Mouse (Mus musculus) heart, embryonic 11.5 days (tissue): Measurements from ENCODE around the gene Dlg2. TPM values are rescaled to one million over a fixed set of nuclear protein-coding genes. Genes with fewer than 3 reads are reported as not detected.

Experiments used
- ATAC-seq: fragments of 200-750 bp; cut with Nextera tagmentation; replicated peaks from 2 replicates; pipeline ENCODE4 v1.8.0; 2017; ENCODE audit warnings: moderate library complexity; ENCODE audit not compliant: insufficient number of reproducible peaks, low FRiP score, low TSS enrichment
- H3K27ac ChIP-seq: fragments of 300-500 bp; sonication (generic); 2 replicates; pipeline ENCODE4 v1.5.1; 2014; ENCODE audit warnings: mild to moderate bottlenecking, low read depth, low read length
- H3K27me3 ChIP-seq: fragments of 300-500 bp; sonication (generic); 2 replicates; pipeline ENCODE4 v1.6.1; 2014; ENCODE audit warnings: mild to moderate bottlenecking, low read length, mixed read lengths; ENCODE audit not compliant: control insufficient read depth, insufficient read depth
- H3K36me3 ChIP-seq: fragments of 300-500 bp; sonication (generic); 2 replicates; pipeline ENCODE4 v1.6.1; 2014; ENCODE audit warnings: mild to moderate bottlenecking, low read length, moderate library complexity, mixed read lengths; ENCODE audit not compliant: control insufficient read depth, insufficient read depth
- H3K4me1 ChIP-seq: fragments of 300-500 bp; sonication (generic); 2 replicates; pipeline ENCODE4 v1.6.1; 2014; ENCODE audit warnings: low read length; ENCODE audit not compliant: control insufficient read depth, insufficient read depth
- H3K4me2 ChIP-seq: fragments of 300-500 bp; sonication (generic); 2 replicates; pipeline ENCODE4 v1.6.1; 2014; ENCODE audit warnings: mild to moderate bottlenecking, moderate library complexity
- H3K4me3 ChIP-seq: fragments of 300-500 bp; sonication (generic); 2 replicates; pipeline ENCODE4 v1.5.1; 2014; ENCODE audit warnings: low read depth, low read length
- H3K9ac ChIP-seq: fragments of 300-500 bp; sonication (generic); 2 replicates; pipeline ENCODE4 v1.6.1; 2014; ENCODE audit warnings: mild to moderate bottlenecking, low read depth, low read length, moderate library complexity
- H3K9me3 ChIP-seq: fragments of 300-500 bp; sonication (generic); replicated peaks from 2 replicates; pipeline ENCODE4 v1.6.1; 2016; ENCODE audit warnings: low read length; ENCODE audit not compliant: control insufficient read depth
- WGBS: fragments of 180-500 bp; shearing (Covaris S2); extraction: QIAGEN DNeasy Blood & Tissue Kit; methylation state at CpG from one replicate; pipeline ENCODE4 v1.1.7; 2014; ENCODE audit not compliant: insufficient replicate concordance; 5-methylcytosine and 5-hydroxymethylcytosine counted together
- polyA plus RNA-seq: library from polyadenylated mRNA; unstranded; fragments of >200 nt; fragmentation: Nextera tagmentation; extraction: Ambion mirVana; gene quantifications from 2 replicates; pipeline ENCODE4 v1.2.1, GENCODE M21; 2014

The Dlg2 gene
- polyA plus RNA-seq, 1 experiment from 2014 or later = 8.5 TPM

GRCm38 (mm10) chr7:91397827-91398226 lies 921.4 kb downstream of the Dlg2 start:
- Histone ChIP-seq H3K4me1 (no peaks in the 10 kb centered on the region), H3K36me3 (no peaks in the 10 kb centered on the region), H3K27me3 (no peaks in the 10 kb centered on the region), H3K4me2 (no peak overlapping the region), H3K9me3 (no peaks in the 10 kb centered on the region), H3K27ac (no peak overlapping the region), H3K9ac (no peak overlapping the region), H3K4me3 (no peak overlapping the region)
- WGBS = 47% methylated on average over 3 of the region's 3 CpGs
- no peak for ATAC-seq

DNA sequence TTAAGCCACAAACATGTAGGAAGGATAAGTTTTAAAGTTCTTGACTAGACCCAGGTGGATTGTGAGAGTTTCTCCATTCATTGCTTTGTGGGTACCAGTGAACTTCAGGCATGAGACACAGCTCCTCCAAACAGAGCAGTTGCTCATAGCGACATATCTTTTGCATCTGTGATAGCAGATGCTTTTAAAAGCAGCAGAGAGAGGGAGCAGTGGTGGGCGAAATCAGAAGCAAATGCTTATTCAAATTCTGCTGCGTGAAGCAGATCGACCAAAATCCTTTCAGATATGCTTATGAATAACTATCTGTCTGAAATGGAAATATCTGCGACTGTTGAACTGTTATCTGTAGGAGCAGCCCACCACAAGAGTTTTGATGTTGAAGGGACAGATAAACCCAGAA lies 935.6 kb downstream of the Dlg2 start:
- Histone ChIP-seq H3K4me1 (no peaks in the 10 kb centered on the region), H3K9me3 (no peaks in the 10 kb centered on the region), H3K4me2 (no peak overlapping the region), H3K27me3 (no peaks in the 10 kb centered on the region), H3K27ac (no peak overlapping the region), H3K4me3 (no peak overlapping the region), H3K36me3 (no peaks in the 10 kb centered on the region), H3K9ac (no peak overlapping the region)
- ATAC-seq = no peak
- WGBS = 68% methylated on average over 5 of the region's 5 CpGs

DNA sequence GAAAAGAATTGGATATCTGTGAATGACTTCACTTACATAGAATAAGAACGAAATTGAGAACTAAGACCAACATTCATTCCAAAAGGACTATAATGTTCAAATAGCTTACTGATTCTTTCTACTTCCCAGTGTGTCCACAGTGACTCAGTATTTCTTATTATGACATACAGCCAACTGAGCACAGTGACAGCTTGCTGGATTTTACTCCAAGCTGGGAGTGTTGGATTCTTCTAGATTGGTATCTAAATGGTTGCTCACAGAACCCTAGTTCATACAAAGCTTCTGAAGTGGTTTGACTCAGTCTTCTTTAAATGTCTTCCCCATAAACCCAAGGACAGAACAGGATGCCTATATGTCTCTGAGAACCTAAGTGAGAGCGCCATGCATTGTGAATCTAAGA lies 937.7 kb downstream of the Dlg2 start:
- H3K27ac ChIP-seq = no peak overlapping the region
- no peak for ATAC-seq

GRCm38 (mm10) chr7:91414749-91415148 lies 938.3 kb downstream of the Dlg2 start:
- Histone ChIP-seq H3K9ac (no peak overlapping the region), H3K4me3 (no peak overlapping the region), H3K27ac (no peak overlapping the region), H3K4me1 (no peaks in the 10 kb centered on the region), H3K27me3 (no peaks in the 10 kb centered on the region), H3K36me3 (no peaks in the 10 kb centered on the region), H3K4me2 (no peak overlapping the region), H3K9me3 (no peaks in the 10 kb centered on the region)
- 76% methylated on average over 2 of the region's 2 CpGs for WGBS
- no peak for ATAC-seq

More for the DNA sequence above, 937.7 kb downstream of the Dlg2 start:
- Histone ChIP-seq H3K9me3 (no peaks in the 10 kb centered on the region), H3K27me3 (no peaks in the 10 kb centered on the region), H3K4me2 (no peak overlapping the region), H3K4me1 (no peaks in the 10 kb centered on the region), H3K36me3 (no peaks in the 10 kb centered on the region), H3K9ac (no peak overlapping the region), H3K4me3 (no peak overlapping the region)
- 64% methylated on average over 2 of the region's 2 CpGs for WGBS

DNA sequence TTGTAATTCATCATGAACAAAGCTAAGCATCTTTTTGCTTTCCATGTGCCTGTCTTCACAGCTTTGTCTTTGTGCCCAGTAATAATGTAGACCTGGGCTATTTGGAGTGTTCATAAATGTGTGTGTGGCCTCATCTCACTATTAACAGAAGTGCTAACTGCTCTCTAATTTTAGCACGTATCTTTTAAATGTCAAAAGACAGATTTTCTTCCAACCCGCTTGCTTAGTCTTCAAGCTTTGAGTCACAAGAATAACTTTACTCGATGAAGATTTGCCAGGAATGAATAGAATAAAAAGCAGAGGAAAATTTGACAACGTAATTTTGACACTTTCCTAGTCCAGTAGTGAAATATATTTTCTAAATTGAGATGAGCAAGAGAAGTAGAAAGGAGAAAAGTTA lies 943.7 kb downstream of the Dlg2 start:
- 83% methylated on average over 4 of the region's 4 CpGs for WGBS
- Histone ChIP-seq H3K27ac (no peak overlapping the region), H3K9me3 (no peaks in the 10 kb centered on the region), H3K27me3 (no peaks in the 10 kb centered on the region), H3K4me3 (no peak overlapping the region), H3K36me3 (no peaks in the 10 kb centered on the region), H3K9ac (no peak overlapping the region), H3K4me1 (no peaks in the 10 kb centered on the region), H3K4me2 (no peak overlapping the region)
- no peak for ATAC-seq

DNA sequence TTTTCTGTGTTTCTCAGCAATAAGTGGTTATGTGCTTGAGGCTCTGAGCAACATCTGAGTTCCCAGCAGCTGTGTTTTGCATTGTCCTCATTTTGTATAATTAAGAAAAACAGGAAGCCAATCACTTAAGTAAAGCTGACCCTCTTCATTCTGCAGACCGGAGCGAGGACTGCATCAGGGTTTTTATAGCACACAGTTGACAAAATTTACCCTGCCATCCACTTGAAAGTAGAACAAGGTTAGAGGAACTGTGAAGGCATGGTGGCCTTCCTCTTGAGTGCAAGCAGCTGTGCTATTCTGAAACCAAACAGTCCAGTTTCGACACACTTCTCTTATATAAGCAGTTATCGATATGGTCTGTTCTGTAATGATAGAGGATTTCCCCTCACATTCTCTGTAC lies 947.3 kb downstream of the Dlg2 start:
- 72% methylated on average over 4 of the region's 4 CpGs for WGBS
- Histone ChIP-seq H3K27me3 (no peaks in the 10 kb centered on the region), H3K9ac (no peak overlapping the region), H3K27ac (no peak overlapping the region), H3K36me3 (no peaks in the 10 kb centered on the region), H3K9me3 (no peaks in the 10 kb centered on the region), H3K4me1 (no peaks in the 10 kb centered on the region), H3K4me2 (no peak overlapping the region), H3K4me3 (no peak overlapping the region)
- no peak for ATAC-seq

DNA sequence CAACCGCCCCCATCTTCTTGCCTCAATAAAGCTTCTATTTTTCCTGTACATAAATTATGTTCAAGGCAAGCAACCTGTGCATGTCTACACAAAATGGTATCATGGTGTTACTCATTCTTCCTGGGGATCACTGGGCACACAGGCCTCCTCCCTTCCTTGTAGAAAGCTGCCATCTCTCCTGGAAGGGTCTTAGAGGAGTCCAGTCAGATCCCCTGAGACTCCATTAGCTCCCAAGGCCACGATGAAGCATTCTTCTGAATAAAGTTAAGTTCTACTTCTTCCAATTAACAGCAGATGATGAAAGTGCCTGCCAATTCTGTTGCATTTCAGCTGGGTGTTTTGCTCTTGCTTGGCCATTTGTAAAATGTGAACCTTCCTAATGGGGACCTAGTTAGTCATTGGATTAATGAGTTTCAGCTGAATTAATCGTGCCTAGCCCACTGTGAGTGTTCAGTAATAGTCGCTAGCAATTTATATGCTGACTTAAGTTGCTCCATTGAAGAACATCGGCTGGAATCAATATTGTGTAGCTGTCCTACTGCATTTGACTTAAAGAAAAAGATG lies 953.3 kb downstream of the Dlg2 start:
- no peak for ATAC-seq

DNA sequence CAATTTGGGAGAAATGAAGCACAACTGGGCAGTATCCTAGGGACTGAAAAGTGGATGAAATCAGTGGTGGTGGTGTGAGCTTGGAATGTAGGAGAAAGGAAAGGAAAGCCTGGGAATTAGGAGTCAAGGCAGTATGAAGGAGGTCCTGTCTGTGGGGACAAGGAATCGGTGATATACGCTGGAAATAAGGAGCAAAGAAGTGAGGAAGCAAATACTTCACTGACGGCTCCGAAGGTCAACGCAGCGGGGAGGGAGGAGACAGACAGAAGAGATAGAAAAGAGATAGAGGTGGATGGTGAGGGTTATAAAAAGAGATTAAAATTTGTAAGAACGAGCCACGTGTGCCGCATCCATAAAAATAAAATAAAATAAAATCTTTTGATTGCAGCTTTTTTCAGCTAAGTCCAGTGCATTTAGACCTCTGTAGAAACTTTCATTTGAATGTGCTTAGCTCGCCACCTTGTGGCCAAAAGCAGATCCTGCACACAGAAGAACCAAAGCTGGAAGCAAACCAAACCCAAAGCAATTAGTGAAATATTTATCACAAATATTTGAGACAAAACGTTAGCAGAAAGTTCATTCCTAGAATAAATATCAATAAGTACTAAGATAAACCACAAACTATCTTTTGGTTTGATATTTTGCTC lies 955.2 kb downstream of the Dlg2 start:
- Histone ChIP-seq H3K4me3 (no peak overlapping the region), H3K4me2 (no peak overlapping the region), H3K36me3 (no peaks in the 10 kb centered on the region), H3K9me3 (no peaks in the 10 kb centered on the region), H3K9ac (no peak overlapping the region), H3K4me1 (no peaks in the 10 kb centered on the region), H3K27ac (no peak overlapping the region), H3K27me3 (no peaks in the 10 kb centered on the region)
- ATAC-seq = no peak
- WGBS = 44% methylated on average over 11 of the region's 11 CpGs

More for the DNA sequence above, 953.3 kb downstream of the Dlg2 start:
- Histone ChIP-seq H3K9me3 (no peaks in the 10 kb centered on the region), H3K27ac (no peak overlapping the region), H3K27me3 (no peaks in the 10 kb centered on the region), H3K4me1 (no peaks in the 10 kb centered on the region), H3K4me2 (no peak overlapping the region), H3K4me3 (no peak overlapping the region), H3K9ac (no peak overlapping the region), H3K36me3 (no peaks in the 10 kb centered on the region)
- 80% methylated on average over 5 of the region's 5 CpGs for WGBS

DNA sequence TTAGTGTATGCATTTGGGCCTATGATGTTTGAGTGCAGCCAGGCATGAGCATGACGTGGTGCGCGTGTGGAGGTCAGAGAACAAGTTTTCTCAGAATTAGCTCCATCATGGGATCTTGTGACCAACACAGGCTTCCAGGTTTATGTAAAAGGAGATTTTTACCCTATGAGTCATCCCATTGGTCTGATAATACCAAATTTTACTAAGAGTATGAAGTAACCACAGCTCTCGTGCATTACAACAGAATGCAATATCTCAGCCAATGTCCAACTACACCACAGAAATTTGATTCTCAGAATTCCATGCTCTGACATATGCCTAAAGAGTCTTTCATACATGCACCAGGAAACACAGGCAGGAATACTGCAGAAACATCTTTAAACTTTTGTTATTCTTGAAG lies 956.1 kb downstream of the Dlg2 start:
- no peak overlapping the region for H3K9ac ChIP-seq
- H3K27ac ChIP-seq = no peak overlapping the region
- ATAC-seq = no peak
- H3K36me3 ChIP-seq = no peaks in the 10 kb centered on the region
- H3K4me2 ChIP-seq = no peak overlapping the region
- WGBS = 88% methylated on average over 4 of the region's 4 CpGs
- no peak overlapping the region for H3K4me3 ChIP-seq
- H3K4me1 ChIP-seq = no peaks in the 10 kb centered on the region
- no peaks in the 10 kb centered on the region for H3K27me3 ChIP-seq
- H3K9me3 ChIP-seq = no peaks in the 10 kb centered on the region
